Mouse (Mus musculus): ENCODE results near the gene Polm.

- TF ChIP-seq CTCF (IDR thresholded peaks at IDR 0.05; ENCODE audit: borderline replicate concordance, control insufficient read depth, extremely low read depth, insufficient read depth, low read length, poor library complexity), result no peak
- no peak for TF ChIP-seq POLR2A (IDR thresholded peaks at IDR 0.05; ENCODE audit: control insufficient read depth, extremely low read depth, insufficient read depth, low read length, poor library complexity)
These were observed 3.9 kb upstream of the Polm start for GRCm38 (mm10) chr11:5841751-5842150.

Data from thymus, adult 2 months (tissue).